Mouse (Mus musculus) brain, embryonic 14.5 days (tissue): ENCODE results near the gene Stk19.

Experiments
- CTCF ChIP-seq: fragments of 200-500 bp; IDR thresholded peaks from 2 replicates; pipeline ENCODE4 v1.5.1; 2012; ENCODE audit warnings: inconsistent platforms, mild to moderate bottlenecking, moderate library complexity, borderline replicate concordance; ENCODE audit not compliant: insufficient read depth, insufficient read length; ENCODE audit errors: extremely low read depth
- POLR2A ChIP-seq: fragments of 200-500 bp; IDR thresholded peaks from 2 replicates; pipeline ENCODE4 v1.6.1; 2012; ENCODE audit warnings: mild to moderate bottlenecking, inconsistent platforms, borderline replicate concordance; ENCODE audit not compliant: poor library complexity, insufficient read depth, insufficient read length, severe bottlenecking; ENCODE audit errors: extremely low read depth

GRCm38 (mm10) chr17:34850517-34851125, 13.9 kb upstream of the Stk19 start:
- TF ChIP-seq CTCF (no peak), POLR2A (no peak)
